Mouse (Mus musculus): ENCODE measurements around the gene Tcf23. TPM values are rescaled to one million over a fixed set of nuclear protein-coding genes. Genes with fewer than 3 reads are reported as not detected.

The Tcf23 gene
- polyA plus RNA-seq (2014; fragmentation: Nextera tagmentation; extraction: Ambion mirVana): 0.04 TPM in 2 replicates

DNA sequence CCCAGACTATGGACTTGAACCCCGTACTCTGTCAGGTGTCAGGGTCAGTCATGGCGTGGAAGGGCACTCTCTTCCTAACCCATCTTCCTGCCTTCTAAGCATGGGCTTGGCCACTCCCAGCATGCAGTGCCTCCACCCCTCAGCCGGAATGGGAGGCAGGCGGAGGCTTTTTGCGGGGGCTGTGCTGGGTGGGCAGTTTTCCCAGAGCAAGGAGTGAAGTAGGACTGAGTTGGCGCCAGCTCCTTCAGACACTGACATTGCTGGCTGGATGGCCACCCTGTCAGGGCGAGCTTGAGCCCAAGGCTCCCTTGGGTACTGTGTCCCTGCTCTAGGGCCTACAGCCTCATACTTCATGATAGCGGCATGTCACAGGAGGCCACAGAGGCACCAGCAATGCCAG is at the start of gene Tcf23:
Gene Tcf23 (plus strand): TSS at position 247 of the 400 bp plus-strand sequence.
- 66% methylated on average over 8 of the region's 8 CpGs for WGBS
- no peaks in the 10 kb centered on the region for H3K36me3 ChIP-seq (ENCODE audit: control insufficient read depth, insufficient read depth, low read length)
- DNase-seq (ENCODE audit: low spot score): no peak
- H3K27ac ChIP-seq (ENCODE audit: low read depth, low read length): no peak within 1 kb of the TSS
- H3K27me3 ChIP-seq (replicated peaks; ENCODE audit: control insufficient read depth, insufficient read depth, low read length): no peaks in the 10 kb centered on the region; the same call in none of the 2 replicates
- H3K4me3 ChIP-seq (ENCODE audit: low read depth, low read length): no peak within 1 kb of the TSS
- ATAC-seq (replicated peaks; ENCODE audit: low FRiP score): no peak
- H3K4me1 ChIP-seq (replicated peaks; ENCODE audit: control insufficient read depth, insufficient read depth, low read length): 0 out of 2 replicates have a peak, but pooled peaks cover 10% of the 10 kb centered on the region
- H3K9me3 ChIP-seq (ENCODE audit: control insufficient read depth, low read length): no peaks in the 10 kb centered on the region
- H3K4me2 ChIP-seq: no peak within 1 kb of the TSS
- H3K9ac ChIP-seq (ENCODE audit: low read depth, low read length): no peak within 1 kb of the TSS

DNA sequence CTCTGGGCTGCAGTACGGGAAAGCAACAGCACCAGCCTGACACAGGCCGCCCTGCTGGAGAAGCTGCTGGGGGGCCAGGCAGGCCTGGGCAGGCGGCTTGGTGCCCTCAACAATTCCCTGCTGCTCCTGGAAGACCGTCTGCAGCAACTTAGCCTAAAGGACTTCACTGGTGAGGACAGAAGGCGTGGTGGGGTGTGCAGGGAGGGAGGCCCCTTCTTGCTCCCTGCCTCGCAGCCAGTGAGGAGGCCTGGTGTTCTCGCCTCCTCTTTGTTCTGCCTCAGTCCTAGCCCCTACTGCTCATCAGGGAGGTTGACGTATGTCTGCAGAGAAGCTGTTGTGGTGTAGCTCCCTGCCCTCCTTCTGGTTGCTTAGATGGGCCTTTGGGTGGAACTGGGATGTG is 49.8 kb upstream of the Tcf23 start:
- peaks cover 26% of the 10 kb centered on the region for H3K36me3 ChIP-seq (ENCODE audit: control insufficient read depth, insufficient read depth, low read length)
- H3K4me3 ChIP-seq (ENCODE audit: low read depth, low read length): no peak overlapping the region
- no peak overlapping the region for H3K9ac ChIP-seq (ENCODE audit: low read depth, low read length)
- ATAC-seq (replicated peaks; ENCODE audit: low FRiP score): no peak
- H3K9me3 ChIP-seq (ENCODE audit: control insufficient read depth, low read length): no peaks in the 10 kb centered on the region
- H3K27ac ChIP-seq (ENCODE audit: low read depth, low read length): no peak overlapping the region
- WGBS: 90% methylated on average over 8 of the region's 8 CpGs
- H3K4me2 ChIP-seq: no peak overlapping the region
- H3K27me3 ChIP-seq (replicated peaks; ENCODE audit: control insufficient read depth, insufficient read depth, low read length): no peaks in the 10 kb centered on the region
- no peak for DNase-seq (ENCODE audit: low spot score)
- H3K4me1 ChIP-seq (replicated peaks; ENCODE audit: control insufficient read depth, insufficient read depth, low read length): peaks cover 51% of the 10 kb centered on the region

DNA sequence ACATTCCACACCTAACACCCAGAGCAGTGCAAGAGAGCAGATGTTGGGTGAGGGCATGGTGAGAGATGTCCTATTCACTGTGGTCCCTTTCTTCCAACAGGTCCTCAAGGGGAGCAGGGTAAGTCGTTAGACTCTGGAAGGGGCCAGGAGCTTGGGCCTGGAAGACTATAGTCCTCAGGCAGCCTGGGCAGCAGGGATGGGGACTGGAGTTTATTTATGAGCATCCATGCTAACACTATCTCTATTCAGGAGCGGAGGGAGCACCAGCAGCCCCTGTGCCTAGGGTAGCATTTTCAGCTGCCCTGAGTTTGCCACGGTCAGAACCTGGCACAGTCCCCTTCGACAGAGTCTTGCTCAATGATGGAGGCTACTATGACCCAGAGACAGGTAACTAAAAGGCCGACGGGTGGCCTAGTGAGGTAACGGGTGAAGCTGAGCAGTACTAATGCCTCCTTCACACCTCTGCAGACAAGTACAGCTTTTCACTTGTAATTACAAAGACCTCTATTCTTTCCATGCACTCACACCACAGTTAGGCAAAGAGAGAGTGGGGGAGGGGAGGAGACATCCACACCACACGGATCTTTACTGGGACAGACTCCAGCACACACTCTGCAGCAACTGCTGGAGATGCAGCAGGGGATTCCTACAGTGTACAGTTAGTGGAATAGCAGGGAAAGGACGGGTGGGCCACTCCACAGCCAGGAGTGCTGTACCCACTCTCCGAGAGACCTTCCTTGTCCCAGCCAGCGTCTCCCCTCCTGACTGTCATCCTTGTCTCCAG is 48.4 kb upstream of the Tcf23 start:
- Histone ChIP-seq H3K36me3 (ENCODE audit: control insufficient read depth, insufficient read depth, low read length) (peaks cover 26% of the 10 kb centered on the region), H3K4me1 (replicated peaks; ENCODE audit: control insufficient read depth, insufficient read depth, low read length) (peaks cover 38% of the 10 kb centered on the region), H3K4me3 (ENCODE audit: low read depth, low read length) (no peak overlapping the region), H3K27me3 (replicated peaks; ENCODE audit: control insufficient read depth, insufficient read depth, low read length) (no peaks in the 10 kb centered on the region), H3K9ac (ENCODE audit: low read depth, low read length) (no peak overlapping the region), H3K4me2 (peak overlapping the region; percentile 98; the same call in 1 of the 2 replicates), H3K27ac (ENCODE audit: low read depth, low read length) (no peak overlapping the region), H3K9me3 (ENCODE audit: control insufficient read depth, low read length) (no peaks in the 10 kb centered on the region)
- ATAC-seq (replicated peaks; ENCODE audit: low FRiP score) (no peak), DNase-seq (ENCODE audit: low spot score) (no peak)
- 79% methylated on average over 11 of the region's 11 CpGs for WGBS

DNA sequence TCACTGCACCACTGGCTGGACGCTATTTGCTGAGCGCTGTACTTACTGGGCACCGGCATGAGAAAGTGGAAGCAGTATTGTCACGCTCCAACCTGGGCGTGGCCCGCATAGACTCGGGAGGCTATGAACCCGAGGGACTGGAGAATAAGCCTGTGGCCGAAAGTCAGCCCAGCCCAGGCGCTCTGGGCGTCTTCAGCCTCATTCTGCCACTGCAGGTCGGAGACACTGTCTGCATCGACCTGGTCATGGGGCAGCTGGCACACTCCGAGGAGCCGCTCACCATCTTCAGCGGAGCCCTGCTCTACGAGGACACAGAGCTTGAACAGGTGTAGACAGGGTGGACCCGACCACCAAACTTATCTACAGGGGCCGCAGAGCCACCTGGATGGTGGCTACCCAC is 47.8 kb upstream of the Tcf23 start:
- Histone ChIP-seq H3K4me1 (replicated peaks; ENCODE audit: control insufficient read depth, insufficient read depth, low read length) (peaks cover 32% of the 10 kb centered on the region), H3K4me3 (ENCODE audit: low read depth, low read length) (peak overlapping the region; percentile 51), H3K9ac (ENCODE audit: low read depth, low read length) (peak overlapping the region; percentile 38), H3K27me3 (replicated peaks; ENCODE audit: control insufficient read depth, insufficient read depth, low read length) (no peaks in the 10 kb centered on the region), H3K4me2 (peak overlapping the region; percentile 98), H3K36me3 (ENCODE audit: control insufficient read depth, insufficient read depth, low read length) (peaks cover 26% of the 10 kb centered on the region), H3K9me3 (ENCODE audit: control insufficient read depth, low read length) (no peaks in the 10 kb centered on the region), H3K27ac (ENCODE audit: low read depth, low read length) (peak overlapping the region; percentile 61)
- DNase-seq (ENCODE audit: low spot score) (no peak), ATAC-seq (replicated peaks; ENCODE audit: low FRiP score) (no peak)
- 60% methylated on average over 19 of the region's 19 CpGs for WGBS

DNA sequence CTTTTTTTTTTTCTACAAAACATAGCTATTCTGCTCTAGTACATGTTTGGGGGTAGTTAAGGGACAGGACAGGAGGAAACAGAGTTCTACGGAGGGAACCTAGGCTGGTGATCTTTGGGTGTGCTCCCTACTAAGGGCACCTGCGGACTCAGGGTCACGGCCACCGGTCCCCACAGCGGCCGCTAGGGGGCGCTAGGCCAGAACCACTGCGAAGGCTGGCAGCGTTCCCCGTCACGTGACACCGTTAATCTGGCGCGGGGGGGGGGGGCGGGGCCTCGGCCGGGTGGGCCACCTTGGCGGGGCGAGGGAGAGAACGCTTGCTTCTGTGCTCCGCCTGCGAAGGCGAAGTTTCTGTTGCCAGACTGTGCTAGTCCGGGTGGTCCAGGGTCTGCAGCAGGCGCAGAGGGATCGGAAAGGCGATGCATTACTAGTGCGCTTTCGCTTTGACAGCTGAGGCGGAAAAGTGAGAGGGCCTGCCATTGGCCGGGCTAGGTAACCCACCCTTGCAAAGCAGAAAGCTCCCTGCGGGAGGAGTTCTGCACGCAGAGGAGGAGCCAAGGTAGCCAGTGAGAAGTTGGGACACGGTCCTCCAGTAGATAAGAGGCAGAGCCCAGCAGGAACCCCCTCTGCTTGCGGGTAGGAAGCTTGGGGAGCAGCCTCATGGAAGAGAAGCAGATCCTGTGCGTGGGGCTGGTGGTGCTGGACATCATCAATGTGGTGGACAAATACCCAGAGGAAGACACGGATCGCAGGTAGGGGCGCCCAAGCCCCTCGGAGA is 47.0 kb upstream of the Tcf23 start, which contains the start of gene Khk:
Gene Khk (plus strand): TSS at position 176 of the 778 bp plus-strand sequence.
- peak within 1 kb of the TSS; percentile 98 for H3K4me2 ChIP-seq
- H3K27me3 ChIP-seq (replicated peaks; ENCODE audit: control insufficient read depth, insufficient read depth, low read length): no peaks in the 10 kb centered on the region
- H3K27ac ChIP-seq (ENCODE audit: low read depth, low read length): peak within 1 kb of the TSS; percentile 61
- H3K9me3 ChIP-seq (ENCODE audit: control insufficient read depth, low read length): no peaks in the 10 kb centered on the region
- peaks cover 26% of the 10 kb centered on the region for H3K36me3 ChIP-seq (ENCODE audit: control insufficient read depth, insufficient read depth, low read length)
- H3K4me1 ChIP-seq (replicated peaks; ENCODE audit: control insufficient read depth, insufficient read depth, low read length): peaks cover 26% of the 10 kb centered on the region
- DNase-seq (ENCODE audit: low spot score): peak; percentile 94
- peak within 1 kb of the TSS; percentile 61 for H3K9ac ChIP-seq (ENCODE audit: low read depth, low read length)
- 1% methylated on average over 39 of the region's 40 CpGs for WGBS
- ATAC-seq (replicated peaks; ENCODE audit: low FRiP score): peak; percentile 93
- H3K4me3 ChIP-seq (ENCODE audit: low read depth, low read length): peak within 1 kb of the TSS; percentile 51

DNA sequence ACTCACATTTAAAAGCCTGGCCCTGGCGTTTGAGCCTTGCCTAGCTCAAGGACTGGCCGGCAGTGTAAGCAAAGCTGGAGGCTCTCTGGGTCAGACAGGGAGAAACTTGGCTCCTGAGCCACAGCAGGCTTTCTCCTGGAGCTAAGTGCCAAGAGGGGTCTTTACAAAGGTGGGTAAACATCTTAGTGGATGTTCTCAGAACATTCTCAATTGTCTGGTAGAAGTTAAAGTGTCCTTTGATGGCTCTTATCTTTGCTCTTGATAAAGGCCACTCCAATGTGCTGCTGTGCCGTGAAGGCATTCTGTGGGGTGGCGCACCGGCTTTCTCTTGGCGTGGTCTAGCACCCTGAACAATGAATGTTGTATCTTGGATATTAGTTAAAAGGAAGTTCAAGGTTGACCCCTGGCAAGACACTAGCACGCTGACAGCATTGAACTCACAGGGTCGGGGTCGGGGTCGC is 45.9 kb upstream of the Tcf23 start:
- ATAC-seq (replicated peaks; ENCODE audit: low FRiP score) (no peak), DNase-seq (ENCODE audit: low spot score) (no peak)
- Histone ChIP-seq H3K9ac (ENCODE audit: low read depth, low read length) (peak overlapping the region; percentile 61), H3K36me3 (ENCODE audit: control insufficient read depth, insufficient read depth, low read length) (peaks cover 19% of the 10 kb centered on the region), H3K27ac (ENCODE audit: low read depth, low read length) (no peak overlapping the region; the same call in 1 of the 2 replicates), H3K27me3 (replicated peaks; ENCODE audit: control insufficient read depth, insufficient read depth, low read length) (no peaks in the 10 kb centered on the region), H3K4me1 (replicated peaks; ENCODE audit: control insufficient read depth, insufficient read depth, low read length) (peaks cover 18% of the 10 kb centered on the region), H3K9me3 (ENCODE audit: control insufficient read depth, low read length) (no peaks in the 10 kb centered on the region), H3K4me2 (peak overlapping the region; percentile 98), H3K4me3 (ENCODE audit: low read depth, low read length) (peak overlapping the region; percentile 51)
- 46% methylated on average over 10 of the region's 10 CpGs for WGBS

DNA sequence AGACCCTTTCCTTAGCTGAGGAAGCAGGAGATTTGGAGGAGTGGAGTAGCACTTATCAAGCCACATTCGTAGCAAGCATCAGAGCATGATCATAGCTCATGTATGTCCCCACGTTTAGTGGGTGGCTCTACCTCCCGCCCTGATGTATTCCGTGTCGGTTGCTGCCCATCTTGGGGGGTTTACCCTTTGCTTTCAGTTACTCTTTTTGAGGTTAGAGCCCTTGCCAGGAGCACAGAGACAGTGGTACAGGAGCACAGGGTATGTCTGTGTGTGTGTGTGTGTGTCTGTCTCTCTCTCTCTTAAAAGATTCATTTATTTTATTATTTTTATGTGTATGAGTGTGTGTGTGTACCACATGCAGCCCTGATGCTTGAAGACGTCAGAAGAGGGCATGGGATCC is 45.3 kb upstream of the Tcf23 start:
- Histone ChIP-seq H3K27ac (ENCODE audit: low read depth, low read length) (no peak overlapping the region), H3K4me1 (replicated peaks; ENCODE audit: control insufficient read depth, insufficient read depth, low read length) (peaks cover 18% of the 10 kb centered on the region), H3K9me3 (ENCODE audit: control insufficient read depth, low read length) (no peaks in the 10 kb centered on the region), H3K4me3 (ENCODE audit: low read depth, low read length) (no peak overlapping the region; the same call in 1 of the 2 replicates), H3K36me3 (ENCODE audit: control insufficient read depth, insufficient read depth, low read length) (peaks cover 16% of the 10 kb centered on the region), H3K4me2 (peak overlapping the region; percentile 98), H3K27me3 (replicated peaks; ENCODE audit: control insufficient read depth, insufficient read depth, low read length) (no peaks in the 10 kb centered on the region), H3K9ac (ENCODE audit: low read depth, low read length) (no peak overlapping the region; the same call in 1 of the 2 replicates)
- DNase-seq (ENCODE audit: low spot score): no peak
- no peak for ATAC-seq (replicated peaks; ENCODE audit: low FRiP score)
- 59% methylated on average over 6 of the region's 6 CpGs for WGBS

DNA sequence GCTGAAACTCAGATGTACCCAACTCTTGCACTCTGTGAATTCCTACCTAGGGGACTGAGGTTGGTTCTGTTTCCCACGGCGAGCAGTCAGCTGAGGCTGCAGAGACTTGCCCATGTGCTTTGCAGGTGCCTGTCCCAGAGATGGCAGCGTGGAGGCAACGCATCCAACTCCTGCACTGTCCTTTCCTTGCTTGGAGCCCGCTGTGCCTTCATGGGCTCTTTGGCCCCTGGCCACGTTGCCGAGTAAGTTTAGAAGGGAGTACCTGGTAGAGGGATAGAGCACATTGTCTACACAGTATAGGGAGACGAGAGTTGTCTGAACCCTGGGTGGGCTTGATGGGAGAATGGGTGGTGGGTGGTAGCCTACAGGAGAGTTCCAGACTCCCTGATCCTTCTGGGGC is 43.8 kb upstream of the Tcf23 start:
- H3K9me3 ChIP-seq (ENCODE audit: control insufficient read depth, low read length): no peaks in the 10 kb centered on the region
- H3K27ac ChIP-seq (ENCODE audit: low read depth, low read length): no peak overlapping the region
- H3K9ac ChIP-seq (ENCODE audit: low read depth, low read length): no peak overlapping the region
- no peaks in the 10 kb centered on the region for H3K27me3 ChIP-seq (replicated peaks; ENCODE audit: control insufficient read depth, insufficient read depth, low read length)
- H3K36me3 ChIP-seq (ENCODE audit: control insufficient read depth, insufficient read depth, low read length): 0 out of 2 replicates have a peak, but pooled peaks cover 8% of the 10 kb centered on the region
- no peak overlapping the region for H3K4me2 ChIP-seq
- peaks cover 18% of the 10 kb centered on the region for H3K4me1 ChIP-seq (replicated peaks; ENCODE audit: control insufficient read depth, insufficient read depth, low read length)
- WGBS: 85% methylated on average over 8 of the region's 8 CpGs
- no peak overlapping the region for H3K4me3 ChIP-seq (ENCODE audit: low read depth, low read length)
- DNase-seq (ENCODE audit: low spot score) (no peak), ATAC-seq (replicated peaks; ENCODE audit: low FRiP score) (no peak)
